ENCODE assay signal across 13 mouse cellular contexts in genomic region chr19:4222165-4222564, GRCm38 (mm10). TPM values are rescaled to one million over a fixed set of nuclear protein-coding genes. Genes with fewer than 3 reads are reported as not detected.
DNase-seq lines count a peak whose midpoint lies in the region; ATAC-seq lines count a peak whose summit lies in the region.
"Had no signal": no experiment of that assay in that cellular context is flagged by ENCODE, and none has a peak within 500 bp of the region (broad histone marks: within the 10 kb centered on the region; RNA-seq: fewer than 3 reads in every experiment).

No protein-coding gene starts in this region.

- 55% methylated on average over 11 of the region's 11 CpGs for WGBS in stomach, embryonic 16.5 days

- H3K27ac ChIP-seq in stomach, embryonic 16.5 days (ENCODE audit: low read length): no peak overlapping the region
- H3K27ac ChIP-seq: embryonic facial prominence, embryonic 12.5 days had no signal

- DNase-seq in adrenal gland, adult 2 months: peak; percentile 62
- DNase-seq in adrenal gland, adult 8-10 months: no peak
- peak; percentile 15 for DNase-seq in retina, postnatal 1 day
- no peak for DNase-seq in retina, embryonic 14.5 days (ENCODE audit: low spot score)
- DNase-seq in kidney, postnatal 36 days: peak; percentile 76 to 79
- no peak for DNase-seq in frontal cortex, postnatal 10 days (ENCODE audit: low spot score in 2 of 2)
- DNase-seq in left cerebral cortex, postnatal 36 days (ENCODE audit: low spot score in 2 of 2): no peak

- intact Hi-C loops in left cerebral cortex, postnatal 36 days (cut with DNase I): loop anchor here (10.0 kb wide), 1 partner anchor 207 kb away; the partner anchor contains the start of gene Ndufv1

- peak overlapping the region; percentile 19; the same call in 1 of the 2 replicates for H3K9ac ChIP-seq in stomach, embryonic 16.5 days (ENCODE audit: low read length)
- H3K9ac ChIP-seq: embryonic facial prominence, embryonic 12.5 days had no signal

- no peaks in the 10 kb centered on the region for H3K27me3 ChIP-seq in stomach, embryonic 16.5 days (ENCODE audit: control insufficient read depth, insufficient read depth, low read length)
- H3K27me3 ChIP-seq: embryonic facial prominence, embryonic 12.5 days had no signal

- H3K4me3 ChIP-seq in stomach, embryonic 16.5 days (replicated peaks; ENCODE audit: low read length): no peak overlapping the region
- H3K4me3 ChIP-seq: embryonic facial prominence, embryonic 12.5 days; limb, embryonic 10.5 days; myocyte had no signal

- no peak for ATAC-seq in stomach, embryonic 16.5 days (ENCODE audit: insufficient read depth, low FRiP score)
- ATAC-seq: activated CD4-positive, CD25-positive, alpha-beta regulatory T cell, adult 4 months had no signal

- H3K4me2 ChIP-seq in stomach, embryonic 16.5 days (ENCODE audit: low read depth, low read length): no peak overlapping the region
- H3K4me2 ChIP-seq: embryonic facial prominence, embryonic 12.5 days had no signal

- no peaks in the 10 kb centered on the region for H3K9me3 ChIP-seq in stomach, embryonic 16.5 days (replicated peaks; ENCODE audit: control insufficient read depth, low read length)
- H3K9me3 ChIP-seq: embryonic facial prominence, embryonic 12.5 days; limb, embryonic 10.5 days had no signal

- H3K36me3 ChIP-seq in stomach, embryonic 16.5 days (ENCODE audit: control insufficient read depth, insufficient read depth, low read length): no peaks in the 10 kb centered on the region

- H3K4me1 ChIP-seq in stomach, embryonic 16.5 days (ENCODE audit: control insufficient read depth, insufficient read depth, low read length): peaks cover 41% of the 10 kb centered on the region

RNA-seq across cellular contexts. Expression of gene AC109138.7, which starts 8.0 kb away (rescaled TPM):
- not detected for total RNA-seq in adrenal gland, adult 2 months (2021)
- not detected in 2 replicates for polyA plus RNA-seq in adrenal gland, adult 2 months (2012; rRNA removed)
- not detected for total RNA-seq in adrenal gland, adult 8-10 months (2022)
- not detected in 2 replicates for polyA plus RNA-seq in stomach, embryonic 16.5 days (2015; fragmentation: Nextera tagmentation; extraction: Ambion mirVana)
- total RNA-seq in left cerebral cortex, postnatal 36 days (2021): not detected
- polyA plus RNA-seq: activated CD4-positive, CD25-positive, alpha-beta regulatory T cell, adult 4 months; embryonic facial prominence, embryonic 12.5 days; heart, embryonic 14.5 days; limb, embryonic 10.5 days; myocyte had no signal

RNA-seq across cellular contexts. Expression of gene Clcf1, which starts 8.1 kb away (rescaled TPM):
- total RNA-seq in adrenal gland, adult 2 months (2021): 1 to 10 TPM; 5.5 to 9.0 TPM
- polyA plus RNA-seq in adrenal gland, adult 2 months (2012; rRNA removed): 16.3 and 19.3 TPM in 2 replicates
- total RNA-seq in adrenal gland, adult 8-10 months (2022): 10 to 100 TPM in 1 of 4 experiments, 1 to 10 TPM in 3; 4.5 to 14.4 (median 7.6) TPM
- 5.3 and 6.3 TPM in 2 replicates for polyA plus RNA-seq in stomach, embryonic 16.5 days (2015; fragmentation: Nextera tagmentation; extraction: Ambion mirVana)
- total RNA-seq in left cerebral cortex, postnatal 36 days (2021): 1 to 10 TPM in 1 of 2 experiments, under 1 TPM in 1; 0.84 to 1.2 TPM

RNA-seq across cellular contexts. Expression of gene Pold4, which starts 9.5 kb away (rescaled TPM):
- total RNA-seq in adrenal gland, adult 2 months (2021): 10 to 100 TPM; 41.9 to 52.3 TPM
- polyA plus RNA-seq in adrenal gland, adult 2 months (2012; rRNA removed): 112 and 146 TPM in 2 replicates
- total RNA-seq in adrenal gland, adult 8-10 months (2022): 10 to 100 TPM; 39.0 to 53.5 (median 52.4) TPM
- 36.3 and 38.0 TPM in 2 replicates for polyA plus RNA-seq in stomach, embryonic 16.5 days (2015; fragmentation: Nextera tagmentation; extraction: Ambion mirVana)
- 10 to 100 TPM; 15.9 to 17.8 TPM for total RNA-seq in left cerebral cortex, postnatal 36 days (2021)

RNA-seq across cellular contexts. Expression of gene Rad9a, which starts 20.7 kb away (rescaled TPM):
- 10 to 100 TPM in 1 of 2 experiments, 1 to 10 TPM in 1; 6.9 to 12.3 TPM for total RNA-seq in adrenal gland, adult 2 months (2021)
- polyA plus RNA-seq in adrenal gland, adult 2 months (2012; rRNA removed): 16.4 and 17.2 TPM in 2 replicates
- total RNA-seq in adrenal gland, adult 8-10 months (2022): 10 to 100 TPM in 3 of 4 experiments, 1 to 10 TPM in 1; 8.7 to 14.3 (median 11.9) TPM
- 26.2 and 26.7 TPM in 2 replicates for polyA plus RNA-seq in stomach, embryonic 16.5 days (2015; fragmentation: Nextera tagmentation; extraction: Ambion mirVana)
- 10 to 100 TPM in 1 of 2 experiments, 1 to 10 TPM in 1; 6.1 to 10.8 TPM for total RNA-seq in left cerebral cortex, postnatal 36 days (2021)

RNA-seq across cellular contexts. Expression of gene Ppp1ca, which starts 30.3 kb away (rescaled TPM):
- 100 to 1,000 TPM; 342 to 392 TPM for total RNA-seq in adrenal gland, adult 2 months (2021)
- polyA plus RNA-seq in adrenal gland, adult 2 months (2012; rRNA removed): 443 and 514 TPM in 2 replicates
- total RNA-seq in adrenal gland, adult 8-10 months (2022): 100 to 1,000 TPM; 371 to 396 (median 387) TPM
- polyA plus RNA-seq in stomach, embryonic 16.5 days (2015; fragmentation: Nextera tagmentation; extraction: Ambion mirVana): 727 and 779 TPM in 2 replicates
- total RNA-seq in left cerebral cortex, postnatal 36 days (2021): 100 to 1,000 TPM; 292 to 320 TPM

Comparison
In these comparisons a context has a peak if more than half of its experiments do, and no peak if none do; other contexts are left out.
1. DNase-seq: peak in adrenal gland, adult 2 months (single experiment), retina, postnatal 1 day (single experiment) and kidney, postnatal 36 days (2 of 2); none in adrenal gland, adult 8-10 months (single experiment), retina, embryonic 14.5 days (single experiment), frontal cortex, postnatal 10 days (0 of 2) and left cerebral cortex, postnatal 36 days (0 of 2).